Mouse (Mus musculus): ENCODE measurements around the gene Arrdc5. TPM values are rescaled to one million over a fixed set of nuclear protein-coding genes. Genes with fewer than 3 reads are reported as not detected.

Gene Arrdc5
- polyA plus RNA-seq, 1 experiment from 2014 or later = not detected

- H3K36me3 ChIP-seq = peaks cover 3% of the 10 kb centered on the region; the same call in 1 of the 2 replicates
- H3K4me2 ChIP-seq = no peak overlapping the region
- no peaks in the 10 kb centered on the region for H3K27me3 ChIP-seq
- H3K4me1 ChIP-seq (replicated peaks) = peaks cover 34% of the 10 kb centered on the region
- H3K9me3 ChIP-seq = no peaks in the 10 kb centered on the region
- H3K4me3 ChIP-seq = no peak overlapping the region
- no peak for ATAC-seq (ENCODE audit: low FRiP score)
- no peak overlapping the region for H3K27ac ChIP-seq
- H3K9ac ChIP-seq = peak overlapping the region; percentile 39
- WGBS = 65% methylated on average over 3 of the region's 3 CpGs
These were observed 12.3 kb downstream of the Arrdc5 start for GRCm38 (mm10) chr17:56287830-56288229.

DNA sequence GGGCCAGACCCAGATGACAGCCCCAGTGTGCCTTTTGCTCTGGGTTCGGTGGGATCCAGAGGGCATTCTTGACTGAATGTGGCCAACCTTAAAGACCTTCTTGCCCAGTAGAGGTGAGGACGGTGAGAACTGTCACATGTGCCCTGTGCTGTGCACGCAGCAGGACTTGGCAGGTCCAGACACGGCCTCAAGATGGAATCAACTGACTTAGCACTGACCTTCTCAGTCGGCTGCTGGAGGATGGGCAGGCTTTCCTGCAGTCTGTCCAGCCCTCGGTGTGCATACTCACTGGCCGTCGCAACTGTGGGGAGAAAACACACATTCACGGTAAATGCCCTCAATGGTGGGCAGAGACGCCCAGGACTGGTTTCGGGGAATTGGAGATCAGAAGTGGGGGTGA lies 14.1 kb downstream of the Arrdc5 start:
- WGBS = 95% methylated on average over 11 of the region's 11 CpGs
- Histone ChIP-seq H3K27ac (no peak overlapping the region), H3K4me2 (no peak overlapping the region), H3K4me3 (no peak overlapping the region), H3K36me3 (peaks cover 8% of the 10 kb centered on the region), H3K4me1 (replicated peaks) (peaks cover 27% of the 10 kb centered on the region), H3K27me3 (no peaks in the 10 kb centered on the region), H3K9me3 (no peaks in the 10 kb centered on the region), H3K9ac (no peak overlapping the region)
- ATAC-seq (ENCODE audit: low FRiP score) = no peak

DNA sequence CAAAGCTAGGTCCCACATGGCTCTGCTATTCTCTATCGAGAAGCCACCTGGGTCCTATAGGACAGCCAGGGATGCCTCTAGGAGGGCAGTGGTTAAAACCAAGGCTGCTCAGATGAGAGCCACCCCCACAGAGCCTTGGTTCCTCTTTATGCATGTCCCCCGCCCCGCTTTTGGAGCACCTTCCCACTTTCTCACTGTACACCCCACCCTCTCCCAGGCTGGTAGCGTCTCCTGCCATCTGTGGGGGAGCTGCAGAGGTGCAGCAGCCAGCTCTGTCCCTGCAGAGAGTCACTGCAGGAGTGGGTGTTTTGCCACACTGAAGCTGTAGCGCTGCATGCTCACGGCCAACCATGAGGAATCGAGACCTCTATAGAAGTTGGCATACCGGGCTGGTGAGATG lies 16.8 kb downstream of the Arrdc5 start:
- Histone ChIP-seq H3K4me2 (no peak overlapping the region), H3K9me3 (no peaks in the 10 kb centered on the region), H3K27me3 (no peaks in the 10 kb centered on the region), H3K4me3 (no peak overlapping the region), H3K36me3 (peaks cover 11% of the 10 kb centered on the region), H3K4me1 (replicated peaks) (peaks cover 7% of the 10 kb centered on the region; the same call in 1 of the 2 replicates), H3K9ac (no peak overlapping the region), H3K27ac (no peak overlapping the region)
- WGBS = 87% methylated on average over 8 of the region's 8 CpGs
- ATAC-seq (ENCODE audit: low FRiP score) = no peak

DNA sequence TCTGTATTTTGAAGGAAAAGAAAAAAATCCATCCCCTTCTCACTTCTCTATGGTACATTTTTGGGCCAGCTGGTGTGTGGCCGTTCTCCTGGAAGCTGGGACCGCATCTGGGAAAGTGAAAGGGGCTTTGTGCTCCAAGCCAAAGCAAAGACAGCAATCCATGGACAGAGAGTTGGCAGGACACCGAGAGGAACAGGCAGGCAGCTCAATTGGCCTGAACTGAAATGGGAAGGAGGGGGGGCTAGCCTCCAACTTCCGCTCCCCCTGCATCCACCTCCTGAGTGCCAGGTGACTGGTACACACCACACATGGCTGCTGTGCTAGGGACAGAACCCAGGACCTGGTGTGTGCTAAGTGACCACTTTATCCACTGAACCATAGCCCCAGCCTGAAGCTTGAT lies 17.3 kb downstream of the Arrdc5 start:
- Histone ChIP-seq H3K27ac (no peak overlapping the region), H3K27me3 (no peaks in the 10 kb centered on the region), H3K4me1 (replicated peaks) (peaks cover 3% of the 10 kb centered on the region; the same call in 1 of the 2 replicates), H3K36me3 (peaks cover 11% of the 10 kb centered on the region), H3K4me2 (no peak overlapping the region), H3K9ac (0 out of 2 replicates have a peak overlapping the region, but pooled peaks have one; percentile 43), H3K9me3 (no peaks in the 10 kb centered on the region), H3K4me3 (no peak overlapping the region)
- 82% methylated on average over 4 of the region's 4 CpGs for WGBS
- no peak for ATAC-seq (ENCODE audit: low FRiP score)

- no peak for ATAC-seq (ENCODE audit: low FRiP score)
- Histone ChIP-seq H3K27me3 (no peaks in the 10 kb centered on the region), H3K27ac (no peak overlapping the region), H3K4me1 (replicated peaks) (peaks cover 13% of the 10 kb centered on the region), H3K36me3 (peaks cover 11% of the 10 kb centered on the region), H3K9me3 (no peaks in the 10 kb centered on the region), H3K4me3 (no peak overlapping the region), H3K9ac (no peak overlapping the region), H3K4me2 (no peak overlapping the region)
- 90% methylated on average over 12 of the region's 12 CpGs for WGBS
These were observed 18.9 kb downstream of the Arrdc5 start for GRCm38 (mm10) chr17:56281193-56281592.

- peaks cover 8% of the 10 kb centered on the region for H3K36me3 ChIP-seq
- no peak overlapping the region for H3K9ac ChIP-seq
- H3K27me3 ChIP-seq = no peaks in the 10 kb centered on the region
- ATAC-seq (ENCODE audit: low FRiP score) = no peak
- 95% methylated on average over 12 of the region's 12 CpGs for WGBS
- H3K9me3 ChIP-seq = no peaks in the 10 kb centered on the region
- peaks cover 16% of the 10 kb centered on the region for H3K4me1 ChIP-seq (replicated peaks)
- no peak overlapping the region for H3K4me3 ChIP-seq
- H3K27ac ChIP-seq = no peak overlapping the region
- H3K4me2 ChIP-seq = no peak overlapping the region
These were observed 20.5 kb downstream of the Arrdc5 start for GRCm38 (mm10) chr17:56279481-56280155.

DNA sequence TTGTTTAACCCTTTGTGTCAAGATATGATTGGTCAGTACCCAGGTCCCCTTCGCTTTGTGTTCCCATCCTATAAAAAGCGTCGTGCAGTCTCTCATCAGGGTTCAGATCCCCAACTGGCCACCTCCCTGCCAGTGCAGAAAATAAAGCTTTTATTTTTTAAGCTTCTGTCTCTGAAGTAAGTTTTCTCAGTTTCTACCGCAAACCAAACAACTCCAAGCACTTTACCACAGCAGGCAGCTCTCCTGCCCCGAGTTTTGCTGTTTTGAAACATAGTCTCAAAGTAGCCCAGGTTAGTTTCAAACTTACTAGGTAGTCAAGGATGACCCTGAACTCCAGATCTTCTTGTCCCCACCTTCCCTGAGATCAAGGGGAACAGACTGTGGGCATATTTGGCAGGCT lies 21.7 kb downstream of the Arrdc5 start:
- no peak overlapping the region for H3K4me3 ChIP-seq
- H3K9ac ChIP-seq = no peak overlapping the region
- H3K36me3 ChIP-seq = peaks cover 8% of the 10 kb centered on the region
- WGBS = 94% methylated on average over 5 of the region's 5 CpGs
- no peaks in the 10 kb centered on the region for H3K9me3 ChIP-seq
- ATAC-seq (ENCODE audit: low FRiP score) = no peak
- peaks cover 16% of the 10 kb centered on the region for H3K4me1 ChIP-seq (replicated peaks)
- no peaks in the 10 kb centered on the region for H3K27me3 ChIP-seq
- no peak overlapping the region for H3K27ac ChIP-seq
- H3K4me2 ChIP-seq = no peak overlapping the region

- WGBS = 57% methylated on average over 2 of the region's 2 CpGs
- Histone ChIP-seq H3K27ac (no peak overlapping the region; the same call in 1 of the 2 replicates), H3K27me3 (no peaks in the 10 kb centered on the region), H3K9me3 (no peaks in the 10 kb centered on the region), H3K9ac (no peak overlapping the region; the same call in 1 of the 2 replicates), H3K4me3 (no peak overlapping the region), H3K36me3 (peaks cover 8% of the 10 kb centered on the region), H3K4me2 (peak overlapping the region; percentile 67; the same call in 1 of the 2 replicates), H3K4me1 (replicated peaks) (peaks cover 16% of the 10 kb centered on the region)
- ATAC-seq (ENCODE audit: low FRiP score) = 0 out of 2 replicates have a peak, but pooled peaks have one; percentile 17
These were observed 22.6 kb downstream of the Arrdc5 start for GRCm38 (mm10) chr17:56277567-56277893.

- Histone ChIP-seq H3K27ac (peak within 1 kb of the TSS; percentile 70), H3K4me3 (peak within 1 kb of the TSS; percentile 44), H3K27me3 (no peaks in the 10 kb centered on the region), H3K9me3 (no peaks in the 10 kb centered on the region), H3K36me3 (peaks cover 8% of the 10 kb centered on the region), H3K4me2 (peak within 1 kb of the TSS; percentile 67), H3K4me1 (replicated peaks) (peaks cover 16% of the 10 kb centered on the region), H3K9ac (peak within 1 kb of the TSS; percentile 70)
- ATAC-seq (ENCODE audit: low FRiP score) = peak; percentile 79
- 10% methylated on average over 18 of the region's 21 CpGs for WGBS
These were observed 23.2 kb downstream of the Arrdc5 start, which contains the start of gene Ticam1 for GRCm38 (mm10) chr17:56276643-56277566. TSS of gene Ticam1 (minus strand) at chr17:56276786.

GRCm38 (mm10) chr17:56275842-56276480 lies 24.1 kb downstream of the Arrdc5 start:
- WGBS = 34% methylated on average over 5 of the region's 5 CpGs
- peak overlapping the region; percentile 70 for H3K9ac ChIP-seq
- H3K27me3 ChIP-seq = no peaks in the 10 kb centered on the region
- H3K4me2 ChIP-seq = peak overlapping the region; percentile 67
- no peaks in the 10 kb centered on the region for H3K9me3 ChIP-seq
- H3K36me3 ChIP-seq = peaks cover 9% of the 10 kb centered on the region
- peak overlapping the region; percentile 44 for H3K4me3 ChIP-seq
- no peak for ATAC-seq (ENCODE audit: low FRiP score)
- H3K4me1 ChIP-seq (replicated peaks) = peaks cover 16% of the 10 kb centered on the region
- H3K27ac ChIP-seq = 0 out of 2 replicates have a peak overlapping the region, but pooled peaks have one; percentile 40

GRCm38 (mm10) chr17:56273986-56274385 lies 26.1 kb downstream of the Arrdc5 start:
- H3K4me1 ChIP-seq (replicated peaks) = peaks cover 22% of the 10 kb centered on the region
- WGBS = 87% methylated on average over 5 of the region's 5 CpGs
- H3K4me3 ChIP-seq = no peak overlapping the region
- H3K27me3 ChIP-seq = no peaks in the 10 kb centered on the region
- no peaks in the 10 kb centered on the region for H3K9me3 ChIP-seq
- ATAC-seq (ENCODE audit: low FRiP score) = no peak
- no peak overlapping the region for H3K4me2 ChIP-seq
- no peak overlapping the region for H3K27ac ChIP-seq
- peaks cover 8% of the 10 kb centered on the region for H3K36me3 ChIP-seq
- no peak overlapping the region for H3K9ac ChIP-seq

DNA sequence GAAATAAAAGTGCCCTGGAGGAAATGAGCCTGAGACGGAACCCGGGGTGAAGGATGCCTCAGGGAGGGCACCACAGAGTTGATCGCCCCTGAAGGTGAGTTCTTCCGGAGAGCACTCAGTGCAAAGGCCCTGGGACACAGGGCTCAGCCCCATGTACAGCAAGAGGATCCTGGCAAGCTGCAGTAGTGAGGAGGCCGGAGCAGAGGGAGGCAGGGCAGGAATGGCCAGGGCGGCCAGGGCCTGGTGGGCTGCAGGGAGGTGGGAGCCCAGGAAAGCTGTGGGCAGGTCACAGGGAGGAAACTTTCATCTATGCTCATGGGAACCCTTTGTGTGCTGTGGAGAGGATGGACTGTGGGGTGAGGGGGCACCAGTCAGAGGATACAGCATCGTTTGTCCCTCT lies 26.6 kb downstream of the Arrdc5 start:
- Histone ChIP-seq H3K9me3 (no peaks in the 10 kb centered on the region), H3K4me2 (no peak overlapping the region), H3K4me1 (replicated peaks) (peaks cover 22% of the 10 kb centered on the region), H3K4me3 (no peak overlapping the region), H3K27ac (no peak overlapping the region), H3K27me3 (no peaks in the 10 kb centered on the region), H3K36me3 (peaks cover 8% of the 10 kb centered on the region), H3K9ac (0 out of 2 replicates have a peak overlapping the region, but pooled peaks have one; percentile 13)
- 88% methylated on average over 7 of the region's 7 CpGs for WGBS
- no peak for ATAC-seq (ENCODE audit: low FRiP score)

Data from hindbrain, embryonic 13.5 days (tissue).